Mouse (Mus musculus): ENCODE results near the gene Tmtc1. TPM values are rescaled to one million over a fixed set of nuclear protein-coding genes. Genes with fewer than 3 reads are reported as not detected.

Tmtc1 gene
- polyA plus RNA-seq, 1 experiment = 0.01 TPM

DNA sequence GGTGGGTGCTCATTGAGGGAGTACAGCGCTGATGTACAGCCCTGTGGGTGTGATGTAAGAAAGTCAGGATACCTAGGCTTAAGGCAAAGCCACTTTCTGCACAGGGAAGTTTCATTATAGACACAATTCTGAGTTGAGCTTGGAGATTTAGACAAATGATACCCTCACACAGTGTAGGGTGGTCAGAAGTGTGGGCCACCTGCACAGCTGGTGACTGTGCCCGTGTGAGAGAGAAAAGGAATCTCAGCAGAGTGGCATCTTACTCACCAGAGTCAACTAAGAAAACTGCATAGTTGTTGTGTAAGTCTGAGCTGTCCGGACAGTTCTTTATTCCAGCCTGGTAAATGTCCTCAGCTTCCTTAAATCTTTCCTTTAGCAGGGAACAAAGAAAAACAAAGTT is 195.0 kb downstream of the Tmtc1 start:
- Histone ChIP-seq H3K36me3 (ENCODE audit: control insufficient read depth, insufficient read depth) (no peaks in the 10 kb centered on the region), H3K79me2 (ENCODE audit: control insufficient read depth, insufficient read depth) (no peaks in the 10 kb centered on the region), H3K27me3 (ENCODE audit: control insufficient read depth, insufficient read depth, insufficient read length) (peaks cover 18% of the 10 kb centered on the region), H3ac (ENCODE audit: control insufficient read depth, insufficient read length) (no peak overlapping the region), H3K4me3 (no peak overlapping the region), H3K4me2 (ENCODE audit: low read depth) (no peak overlapping the region)
- TF ChIP-seq MAX (IDR thresholded peaks at IDR 0.05; ENCODE audit: low read depth) = no peak
- TF ChIP-seq CEBPB (IDR thresholded peaks at IDR 0.05; ENCODE audit: insufficient read depth, poor library complexity, severe bottlenecking) = no peak
- TF ChIP-seq POLR2AphosphoS2 (IDR thresholded peaks at IDR 0.05; ENCODE audit: insufficient read length, low read depth) = no peak
- no peak for TF ChIP-seq USF1 (IDR thresholded peaks at IDR 0.05; ENCODE audit: low read depth)
- no peak for TF ChIP-seq E2F4 (IDR thresholded peaks at IDR 0.05; ENCODE audit: insufficient read depth)
- TF ChIP-seq POLR2A (IDR thresholded peaks at IDR 0.05; ENCODE audit: insufficient read length, low read depth) = no peak
- no peak for TF ChIP-seq MYOG (IDR thresholded peaks at IDR 0.05; ENCODE audit: control insufficient read depth in 1 of 3, insufficient read depth in 1 of 3, insufficient read length in 2 of 3, low read depth in 2 of 3)
- no peak for TF ChIP-seq TCF3 (IDR thresholded peaks at IDR 0.05; ENCODE audit: insufficient read length, low read depth)
- no peak for TF ChIP-seq MYOD1 (IDR thresholded peaks at IDR 0.05; ENCODE audit: control insufficient read depth in 1 of 3, insufficient read length in 2 of 3, low read depth in 2 of 3)
- TF ChIP-seq REST (IDR thresholded peaks at IDR 0.05; ENCODE audit: insufficient read depth, insufficient read length) = no peak
- TF ChIP-seq TCF12 (IDR thresholded peaks at IDR 0.05; ENCODE audit: insufficient read depth, poor library complexity, severe bottlenecking) = no peak
- TF ChIP-seq SRF (IDR thresholded peaks at IDR 0.05; ENCODE audit: control insufficient read depth, insufficient read length, low read depth) = no peak

DNA sequence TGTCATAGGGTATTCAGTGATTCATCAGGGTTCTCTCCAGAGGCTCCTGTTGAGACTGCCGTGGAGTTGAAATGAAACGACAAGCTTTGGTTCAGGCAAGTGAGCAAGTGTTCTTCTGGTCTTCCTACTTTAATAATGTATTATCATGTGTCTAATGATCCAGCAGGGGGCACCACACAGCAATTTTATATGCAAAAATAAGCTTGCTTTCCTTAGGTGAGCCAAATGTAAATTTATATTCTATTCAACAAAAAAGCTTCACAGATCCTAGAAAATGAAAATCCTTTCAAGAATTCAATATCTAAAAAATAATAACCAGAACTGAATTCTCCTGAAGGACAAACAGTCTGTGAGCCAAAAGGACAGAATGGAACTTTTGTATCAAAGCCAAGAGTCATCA is 195.6 kb downstream of the Tmtc1 start:
- Histone ChIP-seq H3ac (ENCODE audit: control insufficient read depth, insufficient read length) (no peak overlapping the region), H3K79me2 (ENCODE audit: control insufficient read depth, insufficient read depth) (no peaks in the 10 kb centered on the region)
- no peak for TF ChIP-seq MYOD1 (IDR thresholded peaks at IDR 0.05; ENCODE audit: control insufficient read depth in 1 of 3, insufficient read length in 2 of 3, low read depth in 2 of 3)
- TF ChIP-seq E2F4 (IDR thresholded peaks at IDR 0.05; ENCODE audit: insufficient read depth) = no peak
- no peak for TF ChIP-seq POLR2A (IDR thresholded peaks at IDR 0.05; ENCODE audit: insufficient read length, low read depth)
- no peak for TF ChIP-seq USF1 (IDR thresholded peaks at IDR 0.05; ENCODE audit: low read depth)
- TF ChIP-seq POLR2AphosphoS2 (IDR thresholded peaks at IDR 0.05; ENCODE audit: insufficient read length, low read depth) = no peak
- TF ChIP-seq TCF3 (IDR thresholded peaks at IDR 0.05; ENCODE audit: insufficient read length, low read depth) = no peak
- no peak for TF ChIP-seq SRF (IDR thresholded peaks at IDR 0.05; ENCODE audit: control insufficient read depth, insufficient read length, low read depth)
- TF ChIP-seq TCF12 (IDR thresholded peaks at IDR 0.05; ENCODE audit: insufficient read depth, poor library complexity, severe bottlenecking) = no peak
- TF ChIP-seq MYOG (IDR thresholded peaks at IDR 0.05; ENCODE audit: control insufficient read depth in 1 of 3, insufficient read depth in 1 of 3, insufficient read length in 2 of 3, low read depth in 2 of 3) = no peak
- no peak for TF ChIP-seq MAX (IDR thresholded peaks at IDR 0.05; ENCODE audit: low read depth)
- TF ChIP-seq CEBPB (IDR thresholded peaks at IDR 0.05; ENCODE audit: insufficient read depth, poor library complexity, severe bottlenecking) = no peak
- no peak for TF ChIP-seq REST (IDR thresholded peaks at IDR 0.05; ENCODE audit: insufficient read depth, insufficient read length)

DNA sequence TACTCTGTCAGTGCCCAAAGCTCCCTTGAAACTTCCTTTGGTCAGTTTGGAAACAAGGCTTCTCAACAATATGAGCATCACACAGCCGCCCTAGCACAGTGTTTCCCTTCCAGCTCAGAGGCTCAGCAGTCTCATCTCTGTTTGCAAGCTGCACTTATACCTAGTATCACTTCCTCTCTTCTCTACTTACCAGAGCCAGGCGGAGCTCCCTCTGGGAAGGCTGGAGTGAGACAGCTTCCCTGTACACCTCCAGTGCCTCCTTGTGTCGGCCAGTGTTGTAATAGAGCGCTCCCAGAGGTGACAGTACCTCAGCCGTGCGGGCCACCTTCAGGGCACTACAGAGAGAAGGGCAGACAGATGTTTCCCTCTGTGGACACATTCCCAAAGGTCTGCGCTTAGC is 197.6 kb downstream of the Tmtc1 start:
- Histone ChIP-seq H3K4me2 (ENCODE audit: low read depth) (no peak overlapping the region), H3ac (ENCODE audit: control insufficient read depth, insufficient read length) (no peak overlapping the region)
- TF ChIP-seq SRF (IDR thresholded peaks at IDR 0.05; ENCODE audit: control insufficient read depth, insufficient read length, low read depth) (no peak), MYOD1 (IDR thresholded peaks at IDR 0.05; ENCODE audit: control insufficient read depth in 1 of 3, insufficient read length in 2 of 3, low read depth in 2 of 3) (no peak), MYOG (IDR thresholded peaks at IDR 0.05; ENCODE audit: control insufficient read depth in 1 of 3, insufficient read depth in 1 of 3, insufficient read length in 2 of 3, low read depth in 2 of 3) (no peak), POLR2A (IDR thresholded peaks at IDR 0.05; ENCODE audit: insufficient read length, low read depth) (no peak), USF1 (IDR thresholded peaks at IDR 0.05; ENCODE audit: low read depth) (no peak), E2F4 (IDR thresholded peaks at IDR 0.05; ENCODE audit: insufficient read depth) (no peak), TCF12 (IDR thresholded peaks at IDR 0.05; ENCODE audit: insufficient read depth, poor library complexity, severe bottlenecking) (no peak), POLR2AphosphoS2 (IDR thresholded peaks at IDR 0.05; ENCODE audit: insufficient read length, low read depth) (no peak), TCF3 (IDR thresholded peaks at IDR 0.05; ENCODE audit: insufficient read length, low read depth) (no peak), CEBPB (IDR thresholded peaks at IDR 0.05; ENCODE audit: insufficient read depth, poor library complexity, severe bottlenecking) (no peak), MAX (IDR thresholded peaks at IDR 0.05; ENCODE audit: low read depth) (no peak), REST (IDR thresholded peaks at IDR 0.05; ENCODE audit: insufficient read depth, insufficient read length) (no peak)

More for the DNA sequence above, 195.6 kb downstream of the Tmtc1 start:
- H3K36me3 ChIP-seq (ENCODE audit: control insufficient read depth, insufficient read depth) = no peaks in the 10 kb centered on the region
- H3K4me2 ChIP-seq (ENCODE audit: low read depth) = no peak overlapping the region
- H3K4me3 ChIP-seq = no peak overlapping the region
- peaks cover 18% of the 10 kb centered on the region for H3K27me3 ChIP-seq (ENCODE audit: control insufficient read depth, insufficient read depth, insufficient read length)

DNA sequence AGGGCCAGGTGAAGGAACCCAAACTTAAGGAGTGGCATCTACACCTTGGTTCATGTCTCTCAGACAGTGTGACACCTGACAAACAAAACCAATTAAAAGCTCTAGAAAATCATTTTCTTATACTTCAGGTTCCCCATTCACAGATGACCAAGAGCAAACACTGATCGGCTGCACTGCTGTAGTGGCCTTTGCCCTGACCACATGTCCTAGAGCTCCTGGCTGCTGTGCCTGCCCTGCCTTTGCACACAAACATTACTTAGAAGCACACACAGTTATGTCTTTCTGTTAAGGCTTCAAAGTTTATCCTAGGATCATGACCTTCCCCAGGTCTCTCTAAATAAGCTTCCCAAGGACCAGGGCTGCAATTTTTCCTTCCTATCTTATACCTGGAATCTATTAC is 199.4 kb downstream of the Tmtc1 start:
- no peaks in the 10 kb centered on the region for H3K36me3 ChIP-seq (ENCODE audit: control insufficient read depth, insufficient read depth)
- TF ChIP-seq TCF3 (IDR thresholded peaks at IDR 0.05; ENCODE audit: insufficient read length, low read depth) = no peak
- no peak for TF ChIP-seq MYOD1 (IDR thresholded peaks at IDR 0.05; ENCODE audit: control insufficient read depth in 1 of 3, insufficient read length in 2 of 3, low read depth in 2 of 3)
- TF ChIP-seq TCF12 (IDR thresholded peaks at IDR 0.05; ENCODE audit: insufficient read depth, poor library complexity, severe bottlenecking) = no peak
- no peak for TF ChIP-seq E2F4 (IDR thresholded peaks at IDR 0.05; ENCODE audit: insufficient read depth)
- no peak for TF ChIP-seq MAX (IDR thresholded peaks at IDR 0.05; ENCODE audit: low read depth)
- TF ChIP-seq SRF (IDR thresholded peaks at IDR 0.05; ENCODE audit: control insufficient read depth, insufficient read length, low read depth) = no peak
- TF ChIP-seq MYOG (IDR thresholded peaks at IDR 0.05; ENCODE audit: control insufficient read depth in 1 of 3, insufficient read depth in 1 of 3, insufficient read length in 2 of 3, low read depth in 2 of 3) = no peak
- TF ChIP-seq POLR2A (IDR thresholded peaks at IDR 0.05; ENCODE audit: insufficient read length, low read depth) = no peak
- no peak for TF ChIP-seq REST (IDR thresholded peaks at IDR 0.05; ENCODE audit: insufficient read depth, insufficient read length)
- TF ChIP-seq CEBPB (IDR thresholded peaks at IDR 0.05; ENCODE audit: insufficient read depth, poor library complexity, severe bottlenecking) = no peak
- no peak for TF ChIP-seq POLR2AphosphoS2 (IDR thresholded peaks at IDR 0.05; ENCODE audit: insufficient read length, low read depth)
- TF ChIP-seq USF1 (IDR thresholded peaks at IDR 0.05; ENCODE audit: low read depth) = no peak
- H3K79me2 ChIP-seq (ENCODE audit: control insufficient read depth, insufficient read depth) = no peaks in the 10 kb centered on the region
- no peak overlapping the region for H3K4me2 ChIP-seq (ENCODE audit: low read depth)
- H3K4me3 ChIP-seq = no peak overlapping the region
- H3ac ChIP-seq (ENCODE audit: control insufficient read depth, insufficient read length) = no peak overlapping the region
- peaks cover 8% of the 10 kb centered on the region for H3K27me3 ChIP-seq (ENCODE audit: control insufficient read depth, insufficient read depth, insufficient read length)

More for the DNA sequence above, 197.6 kb downstream of the Tmtc1 start:
- Histone ChIP-seq H3K27me3 (ENCODE audit: control insufficient read depth, insufficient read depth, insufficient read length) (peaks cover 14% of the 10 kb centered on the region), H3K79me2 (ENCODE audit: control insufficient read depth, insufficient read depth) (no peaks in the 10 kb centered on the region), H3K36me3 (ENCODE audit: control insufficient read depth, insufficient read depth) (no peaks in the 10 kb centered on the region), H3K4me3 (no peak overlapping the region)

All from myocyte (in vitro differentiated cells).